Mouse (Mus musculus): Measurements from ENCODE around the gene Golga2. TPM values are rescaled to one million over a fixed set of nuclear protein-coding genes. Genes with fewer than 3 reads are reported as not detected.

Gene Golga2
- total and polyA plus RNA-seq, 2 experiments from 2014 or later: 23.4 to 46.7 TPM

GRCm38 (mm10) chr2:32312318-32312964, 25.3 kb downstream of the Golga2 start:
- peaks cover 10% of the 10 kb centered on the region; the same call in 1 of the 2 replicates for H3K36me3 ChIP-seq (replicated peaks; ENCODE audit: control insufficient read depth, insufficient read depth, low read length)
- WGBS: 4% methylated on average over 51 of the region's 56 CpGs
- TF ChIP-seq EP300 (IDR thresholded peaks at IDR 0.05; ENCODE audit: low read depth) (no peak), CTCF (IDR thresholded peaks at IDR 0.05; ENCODE audit: low read depth) (no peak)
- no peak overlapping the region for H3K27ac ChIP-seq (ENCODE audit: low read depth)
- ATAC-seq (ENCODE audit: insufficient read depth, low read depth): peak; percentile 80
- peak overlapping the region; percentile 97 for H3K4me2 ChIP-seq (ENCODE audit: low read depth, low read length)
- no peaks in the 10 kb centered on the region for H3K9me3 ChIP-seq (replicated peaks; ENCODE audit: control insufficient read depth, low read length)
- peak overlapping the region; percentile 60 for H3K4me3 ChIP-seq (ENCODE audit: low read depth, low read length)
- H3K4me1 ChIP-seq (ENCODE audit: control insufficient read depth, insufficient read depth): peaks cover 17% of the 10 kb centered on the region
- H3K9ac ChIP-seq (replicated peaks; ENCODE audit: low read depth, low read length): peak overlapping the region; percentile 48
- peak; percentile 71 for DNase-seq (ENCODE audit: low spot score)
- H3K27me3 ChIP-seq (ENCODE audit: control insufficient read depth, insufficient read depth, low read length): peaks cover 28% of the 10 kb centered on the region

GRCm38 (mm10) chr2:32314831-32315230, 27.6 kb downstream of the Golga2 start:
- no peaks in the 10 kb centered on the region for H3K36me3 ChIP-seq (replicated peaks; ENCODE audit: control insufficient read depth, insufficient read depth, low read length)
- WGBS: 92% methylated on average over 14 of the region's 14 CpGs
- H3K4me2 ChIP-seq (ENCODE audit: low read depth, low read length): no peak overlapping the region
- no peak for TF ChIP-seq CTCF (IDR thresholded peaks at IDR 0.05; ENCODE audit: low read depth)
- no peak for TF ChIP-seq EP300 (IDR thresholded peaks at IDR 0.05; ENCODE audit: low read depth)
- no peak for DNase-seq (ENCODE audit: low spot score)
- H3K4me3 ChIP-seq (ENCODE audit: low read depth, low read length): no peak overlapping the region
- H3K9ac ChIP-seq (replicated peaks; ENCODE audit: low read depth, low read length): no peak overlapping the region
- no peak for ATAC-seq (ENCODE audit: insufficient read depth, low read depth)
- peaks cover 25% of the 10 kb centered on the region for H3K4me1 ChIP-seq (ENCODE audit: control insufficient read depth, insufficient read depth)
- H3K9me3 ChIP-seq (replicated peaks; ENCODE audit: control insufficient read depth, low read length): no peaks in the 10 kb centered on the region
- 0 out of 2 replicates have a peak overlapping the region, but pooled peaks have one; percentile 20 for H3K27ac ChIP-seq (ENCODE audit: low read depth)
- H3K27me3 ChIP-seq (ENCODE audit: control insufficient read depth, insufficient read depth, low read length): peaks cover 44% of the 10 kb centered on the region

- 0 out of 2 replicates have a peak overlapping the region, but pooled peaks have one; percentile 19 for H3K4me2 ChIP-seq (ENCODE audit: low read depth, low read length)
- peak overlapping the region; percentile 67 for H3K27ac ChIP-seq (ENCODE audit: low read depth)
- no peak for ATAC-seq (ENCODE audit: insufficient read depth, low read depth)
- 24% methylated on average over 8 of the region's 8 CpGs for WGBS
- H3K4me3 ChIP-seq (ENCODE audit: low read depth, low read length): no peak overlapping the region
- H3K4me1 ChIP-seq (ENCODE audit: control insufficient read depth, insufficient read depth): peaks cover 25% of the 10 kb centered on the region
- TF ChIP-seq CTCF (IDR thresholded peaks at IDR 0.05; ENCODE audit: low read depth) (no peak), EP300 (IDR thresholded peaks at IDR 0.05; ENCODE audit: low read depth) (no peak)
- no peaks in the 10 kb centered on the region for H3K36me3 ChIP-seq (replicated peaks; ENCODE audit: control insufficient read depth, insufficient read depth, low read length)
- peaks cover 44% of the 10 kb centered on the region for H3K27me3 ChIP-seq (ENCODE audit: control insufficient read depth, insufficient read depth, low read length)
- DNase-seq (ENCODE audit: low spot score): peak; percentile 31
- no peaks in the 10 kb centered on the region for H3K9me3 ChIP-seq (replicated peaks; ENCODE audit: control insufficient read depth, low read length)
- no peak overlapping the region for H3K9ac ChIP-seq (replicated peaks; ENCODE audit: low read depth, low read length)
Measured at GRCm38 (mm10) chr2:32315751-32316150, 28.6 kb downstream of the Golga2 start.

GRCm38 (mm10) chr2:32316887-32317656, 29.9 kb downstream of the Golga2 start:
- TF ChIP-seq EP300 (IDR thresholded peaks at IDR 0.05; ENCODE audit: low read depth) (no peak), CTCF (IDR thresholded peaks at IDR 0.05; ENCODE audit: low read depth) (no peak)
- peaks cover 34% of the 10 kb centered on the region for H3K27me3 ChIP-seq (ENCODE audit: control insufficient read depth, insufficient read depth, low read length)
- no peaks in the 10 kb centered on the region for H3K36me3 ChIP-seq (replicated peaks; ENCODE audit: control insufficient read depth, insufficient read depth, low read length)
- H3K4me3 ChIP-seq (ENCODE audit: low read depth, low read length): no peak overlapping the region
- WGBS: 66% methylated on average over 20 of the region's 20 CpGs
- H3K4me2 ChIP-seq (ENCODE audit: low read depth, low read length): no peak overlapping the region
- H3K9me3 ChIP-seq (replicated peaks; ENCODE audit: control insufficient read depth, low read length): no peaks in the 10 kb centered on the region
- peaks cover 20% of the 10 kb centered on the region for H3K4me1 ChIP-seq (ENCODE audit: control insufficient read depth, insufficient read depth)
- DNase-seq (ENCODE audit: low spot score) (no peak), ATAC-seq (ENCODE audit: insufficient read depth, low read depth) (peak; percentile 15; the same call in 1 of the 2 replicates)
- H3K9ac ChIP-seq (replicated peaks; ENCODE audit: low read depth, low read length): no peak overlapping the region
- peak overlapping the region; percentile 75 for H3K27ac ChIP-seq (ENCODE audit: low read depth)

- ATAC-seq (ENCODE audit: insufficient read depth, low read depth) (peak; percentile 79), DNase-seq (ENCODE audit: low spot score) (peak; percentile 56)
- TF ChIP-seq EP300 (IDR thresholded peaks at IDR 0.05; ENCODE audit: low read depth) (no peak), CTCF (IDR thresholded peaks at IDR 0.05; ENCODE audit: low read depth) (no peak)
- H3K4me2 ChIP-seq (ENCODE audit: low read depth, low read length): peak overlapping the region; percentile 51
- peak overlapping the region; percentile 35 for H3K9ac ChIP-seq (replicated peaks; ENCODE audit: low read depth, low read length)
- no peaks in the 10 kb centered on the region for H3K36me3 ChIP-seq (replicated peaks; ENCODE audit: control insufficient read depth, insufficient read depth, low read length)
- H3K9me3 ChIP-seq (replicated peaks; ENCODE audit: control insufficient read depth, low read length): no peaks in the 10 kb centered on the region
- peak overlapping the region; percentile 75 for H3K27ac ChIP-seq (ENCODE audit: low read depth)
- H3K4me1 ChIP-seq (ENCODE audit: control insufficient read depth, insufficient read depth): peaks cover 20% of the 10 kb centered on the region
- 14% methylated on average over 18 of the region's 19 CpGs for WGBS
- peaks cover 25% of the 10 kb centered on the region for H3K27me3 ChIP-seq (ENCODE audit: control insufficient read depth, insufficient read depth, low read length)
- peak overlapping the region; percentile 33 for H3K4me3 ChIP-seq (ENCODE audit: low read depth, low read length)
Measured at GRCm38 (mm10) chr2:32317791-32318417, 30.7 kb downstream of the Golga2 start.

Data from heart, postnatal 0 days (tissue).